Mouse (Mus musculus) forebrain, postnatal 0 days (tissue): ENCODE data around the gene Fbxl19. TPM values are rescaled to one million over a fixed set of nuclear protein-coding genes. Genes with fewer than 3 reads are reported as not detected.
A peak's percentile ranks its signal among the peaks of the same experiment; 100 is the strongest.

Experiments used
- ATAC-seq: fragments of 200-750 bp; cut with Nextera tagmentation; 2 replicates; pipeline ENCODE4 v1.8.0; 2017; ENCODE audit warnings: mild to moderate bottlenecking, moderate library complexity
- DNase-seq: peaks from one replicate; pipeline ENCODE4 v3.0.0-alpha.2; 2015
- H3K27ac ChIP-seq: fragments of 300-500 bp; sonication (generic); 2 replicates; pipeline ENCODE4 v1.5.1; 2014; ENCODE audit warnings: low read depth, mild to moderate bottlenecking, antibody characterized with exemption, low read length, moderate library complexity, mixed read lengths
- H3K27me3 ChIP-seq: fragments of 300-500 bp; sonication (generic); 2 replicates; pipeline ENCODE4 v1.6.1; 2014; ENCODE audit warnings: mild to moderate bottlenecking, low read length, mixed read lengths; ENCODE audit not compliant: insufficient read depth
- H3K36me3 ChIP-seq: fragments of 300-500 bp; sonication (generic); 2 replicates; pipeline ENCODE4 v1.6.1; 2014; ENCODE audit warnings: mild to moderate bottlenecking, moderate library complexity; ENCODE audit not compliant: insufficient read depth
- H3K4me1 ChIP-seq: fragments of 300-500 bp; sonication (generic); 2 replicates; pipeline ENCODE4 v1.6.1; 2014; ENCODE audit warnings: antibody characterized with exemption; ENCODE audit not compliant: insufficient read depth
- H3K4me2 ChIP-seq: fragments of 300-500 bp; sonication (generic); 2 replicates; pipeline ENCODE4 v1.6.1; 2014; ENCODE audit warnings: low read depth, mild to moderate bottlenecking, moderate library complexity
- H3K4me3 ChIP-seq: fragments of 300-500 bp; sonication (generic); 2 replicates; pipeline ENCODE4 v1.5.1; 2014; ENCODE audit warnings: low read depth, low read length, mixed read lengths
- H3K9ac ChIP-seq: fragments of 300-500 bp; sonication (generic); 2 replicates; pipeline ENCODE4 v1.6.1; 2014; ENCODE audit warnings: mild to moderate bottlenecking
- H3K9me3 ChIP-seq: fragments of 300-500 bp; sonication (generic); 2 replicates; pipeline ENCODE4 v1.6.1; 2016; ENCODE audit warnings: low read length
- CTCF ChIP-seq: sonication (generic); IDR thresholded peaks from 2 replicates; pipeline ENCODE4 v1.5.1; 2016; ENCODE audit warnings: antibody characterized with exemption, control low read depth, low read depth
- WGBS: fragments of 180-500 bp; shearing (Covaris S2); extraction: QIAGEN DNeasy Blood & Tissue Kit; methylation state at CpG from one replicate; pipeline ENCODE4 v1.1.7; 2014; 5-methylcytosine and 5-hydroxymethylcytosine counted together
- polyA plus RNA-seq: library from polyadenylated mRNA; unstranded; fragments of >200 nt; fragmentation: Nextera tagmentation; extraction: Ambion mirVana; gene quantifications from 2 replicates; pipeline ENCODE4 v1.2.1, GENCODE M21; 2015
- total RNA-seq: library from RNA; depleted of rRNA; stranded (reverse); fragments of >200 nt; gene quantifications from 2 replicates; pipeline ENCODE4 v1.2.3, GENCODE M21; 2014

Fbxl19 gene
- total and polyA plus RNA-seq, 2 experiments from 2014 or later = 6.9 to 178 TPM

GRCm38 (mm10) chr7:127712461-127713385 is 31.6 kb upstream of the Fbxl19 start, which contains the start of gene Ctf1:
TSS of gene Ctf1 (plus strand) at chr7:127712736.
- DNase-seq (peak; percentile 85), ATAC-seq (peak; percentile 72)
- H3K4me3 ChIP-seq = peak within 1 kb of the TSS; percentile 32
- WGBS = 1% methylated on average over 28 of the region's 28 CpGs
- H3K27ac ChIP-seq = peak within 1 kb of the TSS; percentile 64; the same call in 1 of the 2 replicates
- H3K27me3 ChIP-seq = no peaks in the 10 kb centered on the region
- TF ChIP-seq CTCF = no peak
- H3K4me2 ChIP-seq = peak within 1 kb of the TSS; percentile 56
- H3K9me3 ChIP-seq = no peaks in the 10 kb centered on the region
- H3K9ac ChIP-seq = peak within 1 kb of the TSS; percentile 39; the same call in 1 of the 2 replicates
- peaks cover 17% of the 10 kb centered on the region; the same call in 1 of the 2 replicates for H3K4me1 ChIP-seq
- no peaks in the 10 kb centered on the region for H3K36me3 ChIP-seq

GRCm38 (mm10) chr7:127714816-127715215 is 29.5 kb upstream of the Fbxl19 start:
- WGBS = 83% methylated on average over 4 of the region's 4 CpGs
- no peak for TF ChIP-seq CTCF

GRCm38 (mm10) chr7:127716992-127717391 is 27.4 kb upstream of the Fbxl19 start:
- no peaks in the 10 kb centered on the region for H3K27me3 ChIP-seq
- WGBS = 3% methylated on average over 35 of the region's 41 CpGs
- H3K4me2 ChIP-seq = peak overlapping the region; percentile 63
- peak overlapping the region; percentile 60 for H3K9ac ChIP-seq
- peak; percentile 64 for TF ChIP-seq CTCF
- H3K4me3 ChIP-seq = peak overlapping the region; percentile 36
- ATAC-seq (peak; percentile 67), DNase-seq (peak; percentile 57)
- no peaks in the 10 kb centered on the region for H3K9me3 ChIP-seq
- H3K4me1 ChIP-seq = peaks cover 12% of the 10 kb centered on the region; the same call in 1 of the 2 replicates
- no peak overlapping the region for H3K27ac ChIP-seq
- H3K36me3 ChIP-seq = no peaks in the 10 kb centered on the region

More at GRCm38 (mm10) chr7:127714816-127715215, 29.5 kb upstream of the Fbxl19 start:
- H3K9ac ChIP-seq = no peak overlapping the region
- H3K36me3 ChIP-seq = no peaks in the 10 kb centered on the region
- H3K4me1 ChIP-seq = peaks cover 12% of the 10 kb centered on the region; the same call in 1 of the 2 replicates
- no peak for DNase-seq
- no peak overlapping the region for H3K27ac ChIP-seq
- no peak overlapping the region for H3K4me3 ChIP-seq
- no peaks in the 10 kb centered on the region for H3K9me3 ChIP-seq
- H3K27me3 ChIP-seq = no peaks in the 10 kb centered on the region
- ATAC-seq = no peak
- no peak overlapping the region for H3K4me2 ChIP-seq

- DNase-seq (no peak), ATAC-seq (no peak)
- no peak for TF ChIP-seq CTCF
- 92% methylated on average over 6 of the region's 6 CpGs for WGBS
- Histone ChIP-seq H3K27ac (no peak overlapping the region), H3K4me3 (no peak overlapping the region), H3K4me2 (no peak overlapping the region), H3K36me3 (no peaks in the 10 kb centered on the region), H3K9ac (no peak overlapping the region), H3K27me3 (no peaks in the 10 kb centered on the region), H3K4me1 (peaks cover 8% of the 10 kb centered on the region; the same call in 1 of the 2 replicates), H3K9me3 (no peaks in the 10 kb centered on the region)
Observed at GRCm38 (mm10) chr7:127718339-127718738, 26.0 kb upstream of the Fbxl19 start.

GRCm38 (mm10) chr7:127719258-127719657 is 25.1 kb upstream of the Fbxl19 start:
- no peak overlapping the region for H3K4me3 ChIP-seq
- ATAC-seq = no peak
- H3K27ac ChIP-seq = no peak overlapping the region
- H3K27me3 ChIP-seq = no peaks in the 10 kb centered on the region
- DNase-seq = no peak
- H3K4me2 ChIP-seq = no peak overlapping the region
- no peak overlapping the region for H3K9ac ChIP-seq
- H3K4me1 ChIP-seq = peaks cover 8% of the 10 kb centered on the region; the same call in 1 of the 2 replicates
- H3K36me3 ChIP-seq = no peaks in the 10 kb centered on the region
- no peak for TF ChIP-seq CTCF
- no peaks in the 10 kb centered on the region for H3K9me3 ChIP-seq
- 89% methylated on average over 6 of the region's 6 CpGs for WGBS

- no peaks in the 10 kb centered on the region for H3K4me1 ChIP-seq
- ATAC-seq (no peak), DNase-seq (no peak)
- no peak overlapping the region for H3K4me3 ChIP-seq
- no peak overlapping the region for H3K9ac ChIP-seq
- 20% methylated on average over 2 of the region's 2 CpGs for WGBS
- no peak overlapping the region for H3K4me2 ChIP-seq
- H3K27me3 ChIP-seq = no peaks in the 10 kb centered on the region
- H3K9me3 ChIP-seq = no peaks in the 10 kb centered on the region
- H3K36me3 ChIP-seq = no peaks in the 10 kb centered on the region
- no peak overlapping the region for H3K27ac ChIP-seq
- no peak for TF ChIP-seq CTCF
Observed at GRCm38 (mm10) chr7:127725490-127725889, 18.9 kb upstream of the Fbxl19 start.

GRCm38 (mm10) chr7:127725924-127726323 is 18.4 kb upstream of the Fbxl19 start:
- DNase-seq (no peak), ATAC-seq (no peak)
- Histone ChIP-seq H3K27me3 (no peaks in the 10 kb centered on the region), H3K4me3 (no peak overlapping the region), H3K4me1 (no peaks in the 10 kb centered on the region), H3K9ac (no peak overlapping the region), H3K4me2 (no peak overlapping the region), H3K36me3 (no peaks in the 10 kb centered on the region), H3K27ac (no peak overlapping the region), H3K9me3 (no peaks in the 10 kb centered on the region)
- 55% methylated on average over 6 of the region's 6 CpGs for WGBS
- no peak for TF ChIP-seq CTCF
